Mouse (Mus musculus) forebrain, embryonic 13.5 days (tissue): ENCODE measurements around the gene Mfap2. TPM values are rescaled to one million over a fixed set of nuclear protein-coding genes. Genes with fewer than 3 reads are reported as not detected.

ENCODE experiments used
- ATAC-seq: fragments of 200-750 bp; cut with Nextera tagmentation; 2 replicates; pipeline ENCODE4 v1.8.0; 2017
- H3K27ac ChIP-seq: fragments of 300-500 bp; sonication (generic); 2 replicates; pipeline ENCODE4 v1.5.1; 2015; ENCODE audit warnings: inconsistent platforms, mild to moderate bottlenecking, moderate library complexity
- H3K27me3 ChIP-seq: fragments of 300-500 bp; sonication (generic); 2 replicates; pipeline ENCODE4 v1.6.1; 2015; ENCODE audit warnings: mild to moderate bottlenecking, inconsistent platforms
- H3K36me3 ChIP-seq: fragments of 300-500 bp; sonication (generic); 2 replicates; pipeline ENCODE4 v1.6.1; 2015; ENCODE audit warnings: mild to moderate bottlenecking, inconsistent platforms; ENCODE audit not compliant: poor library complexity, severe bottlenecking
- H3K4me1 ChIP-seq: fragments of 300-500 bp; sonication (generic); 2 replicates; pipeline ENCODE4 v1.6.1; 2015; ENCODE audit warnings: inconsistent platforms
- H3K4me2 ChIP-seq: fragments of 300-500 bp; sonication (generic); 2 replicates; pipeline ENCODE4 v1.6.1; 2015; ENCODE audit warnings: inconsistent platforms, mild to moderate bottlenecking, moderate library complexity
- H3K4me3 ChIP-seq: fragments of 300-500 bp; sonication (generic); 2 replicates; pipeline ENCODE4 v1.5.1; 2015; ENCODE audit warnings: mild to moderate bottlenecking, inconsistent platforms
- H3K9ac ChIP-seq: fragments of 300-500 bp; sonication (generic); 2 replicates; pipeline ENCODE4 v1.6.1; 2015; ENCODE audit warnings: mild to moderate bottlenecking, inconsistent platforms
- H3K9me3 ChIP-seq: fragments of 300-500 bp; sonication (generic); replicated peaks from 2 replicates; pipeline ENCODE4 v1.6.1; 2016; ENCODE audit warnings: inconsistent platforms
- WGBS: fragments of 180-500 bp; shearing (Covaris S2); methylation state at CpG from one replicate; pipeline ENCODE4 v1.1.7; 2015; 5-methylcytosine and 5-hydroxymethylcytosine counted together
- polyA plus RNA-seq: library from polyadenylated mRNA; unstranded; fragments of >200 nt; fragmentation: Nextera tagmentation; extraction: Ambion mirVana; gene quantifications from 2 replicates; pipeline ENCODE4 v1.2.1, GENCODE M21; 2015

Gene Mfap2
- polyA plus RNA-seq, 1 experiment from 2014 or later: 253 TPM

- Histone ChIP-seq H3K4me2 (no peak overlapping the region), H3K4me3 (no peak overlapping the region), H3K36me3 (peaks cover 78% of the 10 kb centered on the region), H3K9me3 (0 out of 2 replicates have a peak, but pooled peaks cover 6% of the 10 kb centered on the region), H3K27ac (no peak overlapping the region), H3K27me3 (no peaks in the 10 kb centered on the region), H3K9ac (no peak overlapping the region), H3K4me1 (no peaks in the 10 kb centered on the region)
- 90% methylated on average over 10 of the region's 10 CpGs for WGBS
- ATAC-seq: no peak
Observed at GRCm38 (mm10) chr4:140977278-140977677, 32.9 kb upstream of the Mfap2 start.

GRCm38 (mm10) chr4:140977886-140978692 is 32.1 kb upstream of the Mfap2 start:
- Histone ChIP-seq H3K9me3 (0 out of 2 replicates have a peak, but pooled peaks cover 6% of the 10 kb centered on the region), H3K27ac (no peak overlapping the region), H3K4me3 (no peak overlapping the region), H3K4me2 (no peak overlapping the region), H3K36me3 (peaks cover 70% of the 10 kb centered on the region), H3K9ac (no peak overlapping the region), H3K4me1 (peaks cover 4% of the 10 kb centered on the region), H3K27me3 (no peaks in the 10 kb centered on the region)
- no peak for ATAC-seq
- 92% methylated on average over 14 of the region's 14 CpGs for WGBS

- H3K4me1 ChIP-seq: peaks cover 16% of the 10 kb centered on the region
- 0 out of 2 replicates have a peak, but pooled peaks cover 6% of the 10 kb centered on the region for H3K9me3 ChIP-seq
- no peak overlapping the region for H3K9ac ChIP-seq
- ATAC-seq: no peak
- no peak overlapping the region for H3K4me2 ChIP-seq
- no peaks in the 10 kb centered on the region for H3K27me3 ChIP-seq
- H3K27ac ChIP-seq: no peak overlapping the region
- no peak overlapping the region for H3K4me3 ChIP-seq
- 97% methylated on average over 2 of the region's 2 CpGs for WGBS
- H3K36me3 ChIP-seq: peaks cover 35% of the 10 kb centered on the region
Observed at GRCm38 (mm10) chr4:140981605-140982004, 28.6 kb upstream of the Mfap2 start.

- Histone ChIP-seq H3K9ac (no peak overlapping the region), H3K9me3 (0 out of 2 replicates have a peak, but pooled peaks cover 6% of the 10 kb centered on the region), H3K4me3 (no peak overlapping the region), H3K4me2 (no peak overlapping the region), H3K27me3 (no peaks in the 10 kb centered on the region), H3K36me3 (peaks cover 23% of the 10 kb centered on the region), H3K4me1 (peaks cover 23% of the 10 kb centered on the region), H3K27ac (peak overlapping the region; percentile 44; the same call in 1 of the 2 replicates)
- no peak for ATAC-seq
- 51% methylated on average over 4 of the region's 4 CpGs for WGBS
Observed at GRCm38 (mm10) chr4:140982808-140983207, 27.4 kb upstream of the Mfap2 start.

GRCm38 (mm10) chr4:140983442-140983841 is 26.8 kb upstream of the Mfap2 start:
- Histone ChIP-seq H3K27ac (peak overlapping the region; percentile 44; the same call in 1 of the 2 replicates), H3K36me3 (peaks cover 17% of the 10 kb centered on the region), H3K4me1 (peaks cover 29% of the 10 kb centered on the region), H3K9ac (no peak overlapping the region), H3K4me2 (no peak overlapping the region), H3K4me3 (no peak overlapping the region), H3K9me3 (0 out of 2 replicates have a peak, but pooled peaks cover 6% of the 10 kb centered on the region), H3K27me3 (no peaks in the 10 kb centered on the region)
- 14% methylated on average over 9 of the region's 9 CpGs for WGBS
- no peak for ATAC-seq

- Histone ChIP-seq H3K27me3 (no peaks in the 10 kb centered on the region), H3K4me1 (peaks cover 40% of the 10 kb centered on the region), H3K36me3 (peaks cover 11% of the 10 kb centered on the region), H3K4me3 (no peak overlapping the region), H3K27ac (no peak overlapping the region), H3K9me3 (0 out of 2 replicates have a peak, but pooled peaks cover 6% of the 10 kb centered on the region), H3K9ac (no peak overlapping the region), H3K4me2 (no peak overlapping the region)
- ATAC-seq: no peak
- 92% methylated on average over 6 of the region's 6 CpGs for WGBS
Observed at GRCm38 (mm10) chr4:140984544-140984943, 25.7 kb upstream of the Mfap2 start.

- peak; percentile 26 for ATAC-seq
- Histone ChIP-seq H3K4me1 (peaks cover 41% of the 10 kb centered on the region), H3K4me3 (peak overlapping the region; percentile 85), H3K4me2 (peak overlapping the region; percentile 82), H3K9me3 (0 out of 2 replicates have a peak, but pooled peaks cover 6% of the 10 kb centered on the region), H3K36me3 (peaks cover 10% of the 10 kb centered on the region; the same call in 1 of the 2 replicates), H3K27me3 (no peaks in the 10 kb centered on the region), H3K9ac (peak overlapping the region; percentile 97), H3K27ac (peak overlapping the region; percentile 68)
- 23% methylated on average over 14 of the region's 15 CpGs for WGBS
Observed at GRCm38 (mm10) chr4:140986024-140986710, 24.1 kb upstream of the Mfap2 start.

- peak; percentile 92 for ATAC-seq
- Histone ChIP-seq H3K9me3 (no peaks in the 10 kb centered on the region), H3K27me3 (no peaks in the 10 kb centered on the region), H3K9ac (peak within 1 kb of the TSS; percentile 97), H3K36me3 (peaks cover 15% of the 10 kb centered on the region; the same call in 1 of the 2 replicates), H3K4me3 (peak within 1 kb of the TSS; percentile 85), H3K4me1 (peaks cover 41% of the 10 kb centered on the region), H3K4me2 (peak within 1 kb of the TSS; percentile 82), H3K27ac (peak within 1 kb of the TSS; percentile 68)
- whole genome bisulfite sequencing: under 1% methylated on average over 58 of the region's 58 CpGs
Observed at GRCm38 (mm10) chr4:140986711-140987395, 23.4 kb upstream of the Mfap2 start, which contains the start of gene Atp13a2. Gene Atp13a2, plus strand, starts transcription at chr4:140986873.

GRCm38 (mm10) chr4:140987476-140987875 is 22.7 kb upstream of the Mfap2 start:
- Histone ChIP-seq H3K9me3 (no peaks in the 10 kb centered on the region), H3K4me2 (peak overlapping the region; percentile 82), H3K9ac (peak overlapping the region; percentile 97), H3K4me1 (peaks cover 41% of the 10 kb centered on the region), H3K36me3 (peaks cover 21% of the 10 kb centered on the region), H3K4me3 (peak overlapping the region; percentile 85), H3K27ac (no peak overlapping the region), H3K27me3 (no peaks in the 10 kb centered on the region)
- 28% methylated on average over 7 of the region's 7 CpGs for WGBS
- no peak for ATAC-seq

- Histone ChIP-seq H3K9me3 (no peaks in the 10 kb centered on the region), H3K4me3 (no peak overlapping the region), H3K27me3 (no peaks in the 10 kb centered on the region), H3K4me1 (peaks cover 30% of the 10 kb centered on the region), H3K27ac (no peak overlapping the region), H3K9ac (0 out of 2 replicates have a peak overlapping the region, but pooled peaks have one; percentile 0), H3K36me3 (peaks cover 33% of the 10 kb centered on the region), H3K4me2 (peak overlapping the region; percentile 82)
- ATAC-seq: no peak
- 68% methylated on average over 7 of the region's 7 CpGs for WGBS
Observed at GRCm38 (mm10) chr4:140988706-140989290, 21.4 kb upstream of the Mfap2 start.

- no peak for ATAC-seq
- H3K9me3 ChIP-seq: no peaks in the 10 kb centered on the region
- H3K27ac ChIP-seq: no peak overlapping the region
- no peak overlapping the region for H3K4me3 ChIP-seq
- no peaks in the 10 kb centered on the region for H3K27me3 ChIP-seq
- H3K9ac ChIP-seq: 0 out of 2 replicates have a peak overlapping the region, but pooled peaks have one; percentile 8
- H3K4me1 ChIP-seq: peaks cover 30% of the 10 kb centered on the region
- H3K36me3 ChIP-seq: peaks cover 40% of the 10 kb centered on the region
- WGBS: 92% methylated on average over 14 of the region's 14 CpGs
- H3K4me2 ChIP-seq: no peak overlapping the region
Observed at GRCm38 (mm10) chr4:140989447-140989846, 20.8 kb upstream of the Mfap2 start.
